Mouse (Mus musculus): ENCODE measurements around the gene Gdf2. TPM values are rescaled to one million over a fixed set of nuclear protein-coding genes. Genes with fewer than 3 reads are reported as not detected.

The Gdf2 gene
- polyA plus RNA-seq (2015; fragmentation: Nextera tagmentation; extraction: Ambion mirVana): not detected in 2 replicates

- no peaks in the 10 kb centered on the region for H3K36me3 ChIP-seq
- H3K27ac ChIP-seq (replicated peaks): no peak within 1 kb of the TSS
- H3K4me2 ChIP-seq: no peak within 1 kb of the TSS
- no peaks in the 10 kb centered on the region for H3K9me3 ChIP-seq
- ATAC-seq (ENCODE audit: low read depth): no peak
- H3K9ac ChIP-seq: no peak within 1 kb of the TSS
- 0 out of 2 replicates have a peak, but pooled peaks cover 1% of the 10 kb centered on the region for H3K27me3 ChIP-seq
- peaks cover 3% of the 10 kb centered on the region for H3K4me1 ChIP-seq (replicated peaks)
- WGBS: 79% methylated on average over 8 of the region's 8 CpGs
- H3K4me3 ChIP-seq: no peak within 1 kb of the TSS
Measured at GRCm38 (mm10) chr14:33940739-33941138, at the start of gene Gdf2. Gene Gdf2 (plus strand): TSS chr14:33941039.

GRCm38 (mm10) chr14:33891507-33891906, 49.3 kb upstream of the Gdf2 start:
- Histone ChIP-seq H3K36me3 (no peaks in the 10 kb centered on the region), H3K4me2 (no peak overlapping the region), H3K4me3 (no peak overlapping the region), H3K27ac (replicated peaks) (no peak overlapping the region), H3K4me1 (replicated peaks) (peaks cover 11% of the 10 kb centered on the region), H3K9me3 (no peaks in the 10 kb centered on the region), H3K27me3 (0 out of 2 replicates have a peak, but pooled peaks cover 3% of the 10 kb centered on the region), H3K9ac (no peak overlapping the region)
- ATAC-seq (ENCODE audit: low read depth): no peak
- WGBS: 84% methylated on average over 3 of the region's 3 CpGs

- H3K4me1 ChIP-seq (replicated peaks): peaks cover 8% of the 10 kb centered on the region; the same call in 1 of the 2 replicates
- no peaks in the 10 kb centered on the region for H3K9me3 ChIP-seq
- no peak overlapping the region for H3K9ac ChIP-seq
- no peaks in the 10 kb centered on the region for H3K36me3 ChIP-seq
- H3K27me3 ChIP-seq: 0 out of 2 replicates have a peak, but pooled peaks cover 3% of the 10 kb centered on the region
- no peak overlapping the region for H3K27ac ChIP-seq (replicated peaks)
- H3K4me3 ChIP-seq: no peak overlapping the region
- ATAC-seq (ENCODE audit: low read depth): no peak
- no peak overlapping the region for H3K4me2 ChIP-seq
- 90% methylated on average over 5 of the region's 5 CpGs for WGBS
Measured at GRCm38 (mm10) chr14:33895777-33896176, 45.1 kb upstream of the Gdf2 start.

- H3K9ac ChIP-seq: no peak overlapping the region
- H3K9me3 ChIP-seq: no peaks in the 10 kb centered on the region
- 37% methylated on average over 9 of the region's 9 CpGs for whole genome bisulfite sequencing
- H3K27ac ChIP-seq (replicated peaks): no peak overlapping the region
- ATAC-seq (ENCODE audit: low read depth): no peak
- no peak overlapping the region for H3K4me3 ChIP-seq
- 0 out of 2 replicates have a peak, but pooled peaks cover 3% of the 10 kb centered on the region for H3K27me3 ChIP-seq
- H3K4me1 ChIP-seq (replicated peaks): peaks cover 8% of the 10 kb centered on the region; the same call in 1 of the 2 replicates
- no peak overlapping the region for H3K4me2 ChIP-seq
- no peaks in the 10 kb centered on the region for H3K36me3 ChIP-seq
Measured at GRCm38 (mm10) chr14:33896628-33897300, 44.1 kb upstream of the Gdf2 start.

- Histone ChIP-seq H3K4me2 (no peak overlapping the region), H3K9ac (no peak overlapping the region), H3K27ac (replicated peaks) (no peak overlapping the region), H3K36me3 (no peaks in the 10 kb centered on the region), H3K4me1 (replicated peaks) (no peaks in the 10 kb centered on the region), H3K27me3 (no peaks in the 10 kb centered on the region), H3K4me3 (no peak overlapping the region), H3K9me3 (no peaks in the 10 kb centered on the region)
- no peak for ATAC-seq (ENCODE audit: low read depth)
- 87% methylated on average over 4 of the region's 4 CpGs for WGBS
Measured at GRCm38 (mm10) chr14:33902783-33903182, 38.1 kb upstream of the Gdf2 start.

- 88% methylated on average over 1 of the region's 1 CpGs for WGBS
- Histone ChIP-seq H3K27me3 (no peaks in the 10 kb centered on the region), H3K9ac (no peak overlapping the region), H3K9me3 (no peaks in the 10 kb centered on the region), H3K4me1 (replicated peaks) (no peaks in the 10 kb centered on the region), H3K36me3 (no peaks in the 10 kb centered on the region), H3K4me2 (no peak overlapping the region), H3K27ac (replicated peaks) (no peak overlapping the region), H3K4me3 (no peak overlapping the region)
- ATAC-seq (ENCODE audit: low read depth): no peak
Measured at GRCm38 (mm10) chr14:33903199-33903598, 37.6 kb upstream of the Gdf2 start.

GRCm38 (mm10) chr14:33904851-33905250, 36.0 kb upstream of the Gdf2 start:
- Histone ChIP-seq H3K27me3 (no peaks in the 10 kb centered on the region), H3K36me3 (no peaks in the 10 kb centered on the region), H3K9ac (no peak overlapping the region), H3K27ac (replicated peaks) (no peak overlapping the region), H3K4me1 (replicated peaks) (no peaks in the 10 kb centered on the region), H3K4me2 (no peak overlapping the region), H3K9me3 (no peaks in the 10 kb centered on the region), H3K4me3 (no peak overlapping the region)
- no peak for ATAC-seq (ENCODE audit: low read depth)

GRCm38 (mm10) chr14:33913727-33914126, 27.1 kb upstream of the Gdf2 start:
- Histone ChIP-seq H3K4me1 (replicated peaks) (peaks cover 5% of the 10 kb centered on the region), H3K9ac (no peak overlapping the region), H3K9me3 (no peaks in the 10 kb centered on the region), H3K27me3 (peaks cover 13% of the 10 kb centered on the region), H3K4me2 (no peak overlapping the region), H3K27ac (replicated peaks) (no peak overlapping the region), H3K36me3 (no peaks in the 10 kb centered on the region), H3K4me3 (no peak overlapping the region)
- no peak for ATAC-seq (ENCODE audit: low read depth)
- 34% methylated on average over 3 of the region's 3 CpGs for WGBS

GRCm38 (mm10) chr14:33914206-33914605, 26.6 kb upstream of the Gdf2 start:
- H3K9ac ChIP-seq: no peak overlapping the region
- no peak overlapping the region for H3K27ac ChIP-seq (replicated peaks)
- H3K4me1 ChIP-seq (replicated peaks): peaks cover 10% of the 10 kb centered on the region
- H3K9me3 ChIP-seq: no peaks in the 10 kb centered on the region
- no peak overlapping the region for H3K4me2 ChIP-seq
- ATAC-seq (ENCODE audit: low read depth): no peak
- 94% methylated on average over 9 of the region's 9 CpGs for WGBS
- no peaks in the 10 kb centered on the region for H3K36me3 ChIP-seq
- peaks cover 16% of the 10 kb centered on the region for H3K27me3 ChIP-seq
- H3K4me3 ChIP-seq: no peak overlapping the region

- peaks cover 83% of the 10 kb centered on the region for H3K27me3 ChIP-seq
- no peak overlapping the region for H3K9ac ChIP-seq
- no peak overlapping the region for H3K4me3 ChIP-seq
- H3K36me3 ChIP-seq: no peaks in the 10 kb centered on the region
- H3K4me2 ChIP-seq: no peak overlapping the region
- no peaks in the 10 kb centered on the region for H3K9me3 ChIP-seq
- no peak overlapping the region for H3K27ac ChIP-seq (replicated peaks)
- H3K4me1 ChIP-seq (replicated peaks): peaks cover 48% of the 10 kb centered on the region
- WGBS: 7% methylated on average over 14 of the region's 14 CpGs
- ATAC-seq (ENCODE audit: low read depth): 0 out of 2 replicates have a peak, but pooled peaks have one; percentile 32
Measured at GRCm38 (mm10) chr14:33920727-33921559, 19.9 kb upstream of the Gdf2 start.

- peaks cover 92% of the 10 kb centered on the region for H3K27me3 ChIP-seq
- H3K9me3 ChIP-seq: no peaks in the 10 kb centered on the region
- peak overlapping the region; percentile 52 for H3K4me3 ChIP-seq
- H3K4me1 ChIP-seq (replicated peaks): peaks cover 48% of the 10 kb centered on the region
- no peak overlapping the region for H3K27ac ChIP-seq (replicated peaks)
- H3K4me2 ChIP-seq: peak overlapping the region; percentile 87
- H3K9ac ChIP-seq: peak overlapping the region; percentile 64
- H3K36me3 ChIP-seq: no peaks in the 10 kb centered on the region
- ATAC-seq (ENCODE audit: low read depth): no peak
- WGBS: 14% methylated on average over 8 of the region's 8 CpGs
Measured at GRCm38 (mm10) chr14:33922771-33923167, 18.1 kb upstream of the Gdf2 start.

Data from neural tube, embryonic 13.5 days (tissue).